Mouse (Mus musculus) midbrain, embryonic 13.5 days (tissue): ENCODE data around the gene Sox10. TPM values are rescaled to one million over a fixed set of nuclear protein-coding genes. Genes with fewer than 3 reads are reported as not detected.
A peak's percentile ranks its signal among the peaks of the same experiment; 100 is the strongest.

Source experiments
- ATAC-seq: fragments of 200-750 bp; cut with Nextera tagmentation; 2 replicates; pipeline ENCODE4 v1.8.0; 2017; ENCODE audit warnings: mild to moderate bottlenecking, moderate TSS enrichment, moderate library complexity
- H3K27ac ChIP-seq: fragments of 300-500 bp; sonication (generic); 2 replicates; pipeline ENCODE4 v1.5.1; 2015; ENCODE audit warnings: inconsistent platforms, mild to moderate bottlenecking, moderate library complexity
- H3K27me3 ChIP-seq: fragments of 300-500 bp; sonication (generic); 2 replicates; pipeline ENCODE4 v1.6.1; 2015; ENCODE audit warnings: mild to moderate bottlenecking, inconsistent platforms
- H3K36me3 ChIP-seq: fragments of 300-500 bp; sonication (generic); 2 replicates; pipeline ENCODE4 v1.6.1; 2015; ENCODE audit warnings: mild to moderate bottlenecking, inconsistent platforms
- H3K4me1 ChIP-seq: fragments of 300-500 bp; sonication (generic); replicated peaks from 2 replicates; pipeline ENCODE4 v1.6.1; 2015; ENCODE audit warnings: inconsistent platforms
- H3K4me2 ChIP-seq: fragments of 300-500 bp; sonication (generic); replicated peaks from 2 replicates; pipeline ENCODE4 v1.6.1; 2015; ENCODE audit warnings: moderate library complexity, mild to moderate bottlenecking, inconsistent platforms
- H3K4me3 ChIP-seq: fragments of 300-500 bp; sonication (generic); replicated peaks from 2 replicates; pipeline ENCODE4 v1.5.1; 2015; ENCODE audit warnings: mild to moderate bottlenecking, inconsistent platforms
- H3K9ac ChIP-seq: fragments of 300-500 bp; sonication (generic); replicated peaks from 2 replicates; pipeline ENCODE4 v1.6.1; 2015; ENCODE audit warnings: mild to moderate bottlenecking, inconsistent platforms
- H3K9me3 ChIP-seq: fragments of 300-500 bp; sonication (generic); 2 replicates; pipeline ENCODE4 v1.6.1; 2016; ENCODE audit warnings: mild to moderate bottlenecking, inconsistent platforms
- WGBS: fragments of 180-500 bp; shearing (Covaris S2); methylation state at CpG from one replicate; pipeline ENCODE4 v1.1.7; 2015; 5-methylcytosine and 5-hydroxymethylcytosine counted together
- polyA plus RNA-seq: library from polyadenylated mRNA; unstranded; fragments of >200 nt; fragmentation: Nextera tagmentation; extraction: Ambion mirVana; gene quantifications from 2 replicates; pipeline ENCODE4 v1.2.1, GENCODE M21; 2015

Sox10 gene
- polyA plus RNA-seq, 1 experiment from 2014 or later: 0.67 TPM

GRCm38 (mm10) chr15:79115276-79115675 lies 49.8 kb downstream of the Sox10 start:
- peaks cover 16% of the 10 kb centered on the region for H3K4me1 ChIP-seq
- no peak overlapping the region for H3K4me2 ChIP-seq
- H3K36me3 ChIP-seq: peaks cover 53% of the 10 kb centered on the region
- 73% methylated on average over 5 of the region's 5 CpGs for WGBS
- H3K27ac ChIP-seq: no peak overlapping the region
- H3K9ac ChIP-seq: no peak overlapping the region
- no peak for ATAC-seq
- peaks cover 7% of the 10 kb centered on the region; the same call in 1 of the 2 replicates for H3K27me3 ChIP-seq
- no peak overlapping the region for H3K4me3 ChIP-seq
- no peaks in the 10 kb centered on the region for H3K9me3 ChIP-seq

DNA sequence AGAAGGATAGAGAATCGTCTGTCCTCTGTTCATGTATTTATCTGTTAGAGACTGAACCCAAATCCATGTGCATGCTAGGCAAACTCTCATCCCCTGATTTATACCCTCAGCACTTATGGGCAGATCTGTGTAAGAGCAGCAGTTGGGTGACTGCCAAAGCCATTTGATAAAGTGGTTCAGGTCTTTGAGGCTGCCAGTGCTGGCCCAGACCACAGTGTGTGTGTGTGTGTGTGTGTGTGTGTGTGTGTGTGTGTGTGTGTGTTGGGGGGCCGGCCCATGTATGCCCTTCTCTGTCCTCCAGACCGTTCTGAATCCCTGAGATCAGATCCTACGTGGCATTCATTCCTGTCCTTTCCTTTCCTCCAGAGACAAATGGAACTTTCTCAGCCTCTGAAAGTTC lies 53.3 kb downstream of the Sox10 start:
- no peaks in the 10 kb centered on the region for H3K9me3 ChIP-seq
- ATAC-seq: no peak
- no peak overlapping the region for H3K4me2 ChIP-seq
- H3K9ac ChIP-seq: no peak overlapping the region
- WGBS: 90% methylated on average over 4 of the region's 4 CpGs
- H3K27ac ChIP-seq: no peak overlapping the region
- no peak overlapping the region for H3K4me3 ChIP-seq
- H3K27me3 ChIP-seq: peaks cover 8% of the 10 kb centered on the region
- peaks cover 24% of the 10 kb centered on the region for H3K36me3 ChIP-seq
- H3K4me1 ChIP-seq: peaks cover 33% of the 10 kb centered on the region

DNA sequence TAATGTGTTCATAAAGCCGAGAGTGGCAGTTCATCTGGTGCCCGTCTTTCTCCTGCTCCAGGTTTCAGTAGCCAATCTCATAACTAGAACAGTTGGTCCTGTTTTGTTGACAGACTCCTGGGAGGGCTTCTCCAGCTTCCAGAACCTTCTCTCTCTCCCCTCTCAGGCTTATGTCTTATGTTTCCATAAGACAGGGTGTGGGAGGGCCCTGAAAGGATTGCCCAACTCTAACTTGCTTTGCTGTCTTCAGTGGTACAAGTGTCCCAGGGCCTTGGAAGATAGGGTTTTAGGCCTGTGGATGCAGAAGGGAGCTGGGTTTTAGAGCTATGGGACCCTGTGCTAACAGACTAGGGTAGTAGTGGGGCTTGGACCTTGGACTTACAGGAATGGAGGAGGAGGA lies 54.5 kb downstream of the Sox10 start:
- H3K9ac ChIP-seq: peak overlapping the region; percentile 89; the same call in 1 of the 2 replicates
- WGBS: 71% methylated on average over 2 of the region's 2 CpGs

DNA sequence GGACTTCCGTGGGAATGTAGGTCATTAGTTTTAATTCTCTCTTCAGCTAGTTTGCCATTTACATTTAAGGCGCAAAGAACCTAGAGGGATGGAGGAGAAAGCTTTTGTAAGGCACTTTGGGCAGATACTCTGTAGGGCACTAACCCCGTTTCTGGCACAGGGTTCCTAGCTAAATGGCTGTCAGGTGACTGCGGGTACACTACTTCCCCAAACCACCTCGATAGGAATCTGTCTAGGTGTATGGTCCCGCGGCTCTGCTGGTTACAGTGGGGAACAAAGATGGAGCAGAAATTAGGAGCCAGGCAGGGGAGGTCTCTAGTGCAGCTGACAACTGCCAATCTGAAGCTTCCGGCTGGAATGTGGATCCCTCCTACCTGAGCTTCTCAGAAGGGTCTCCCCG lies 55.0 kb downstream of the Sox10 start:
- peak overlapping the region; percentile 88 for H3K4me3 ChIP-seq
- H3K27me3 ChIP-seq: peaks cover 10% of the 10 kb centered on the region
- no peaks in the 10 kb centered on the region for H3K9me3 ChIP-seq
- 22% methylated on average over 9 of the region's 9 CpGs for WGBS
- peak overlapping the region; percentile 96 for H3K4me2 ChIP-seq
- H3K4me1 ChIP-seq: peaks cover 33% of the 10 kb centered on the region
- peaks cover 12% of the 10 kb centered on the region for H3K36me3 ChIP-seq
- peak overlapping the region; percentile 89 for H3K9ac ChIP-seq
- no peak for ATAC-seq
- H3K27ac ChIP-seq: no peak overlapping the region

More for the DNA sequence above, 54.5 kb downstream of the Sox10 start:
- H3K4me3 ChIP-seq: peak overlapping the region; percentile 88
- peaks cover 17% of the 10 kb centered on the region for H3K36me3 ChIP-seq
- peaks cover 10% of the 10 kb centered on the region for H3K27me3 ChIP-seq
- H3K9me3 ChIP-seq: no peaks in the 10 kb centered on the region
- no peak for ATAC-seq
- no peak overlapping the region for H3K27ac ChIP-seq
- peaks cover 33% of the 10 kb centered on the region for H3K4me1 ChIP-seq
- peak overlapping the region; percentile 96 for H3K4me2 ChIP-seq

DNA sequence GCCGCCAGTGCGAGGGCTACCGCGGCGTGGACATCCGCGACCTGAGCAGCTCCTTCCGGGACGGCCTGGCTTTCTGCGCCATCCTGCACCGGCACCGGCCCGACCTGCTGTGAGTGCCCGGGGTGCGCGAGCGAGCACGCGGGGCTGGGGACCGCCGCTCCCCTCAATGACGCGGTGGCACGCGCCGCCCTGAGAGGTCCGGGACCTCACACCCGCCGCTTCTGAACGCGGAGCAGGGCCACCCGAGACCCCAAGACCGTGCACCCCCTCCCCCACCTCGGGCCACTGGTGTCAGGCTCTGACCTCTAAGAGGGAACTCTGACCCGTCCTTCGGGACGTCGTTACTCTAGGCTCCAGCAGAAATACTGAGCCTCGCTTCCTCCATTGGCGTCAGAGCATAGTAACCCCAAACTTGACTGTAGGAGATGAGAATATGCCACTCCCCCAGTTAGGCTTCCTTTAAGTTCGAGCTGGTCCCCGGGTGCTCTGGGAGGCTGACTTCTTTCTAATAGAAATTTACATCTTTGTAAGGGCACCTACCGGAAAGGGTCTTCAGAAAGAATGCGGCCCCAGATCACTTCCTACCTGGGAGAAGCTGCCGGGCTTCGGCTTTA lies 55.6 kb downstream of the Sox10 start:
- peaks cover 33% of the 10 kb centered on the region for H3K4me1 ChIP-seq
- peak overlapping the region; percentile 88 for H3K4me3 ChIP-seq
- H3K27me3 ChIP-seq: peaks cover 10% of the 10 kb centered on the region
- under 1% methylated on average over 40 of the region's 46 CpGs for WGBS
- H3K9ac ChIP-seq: peak overlapping the region; percentile 89
- H3K4me2 ChIP-seq: peak overlapping the region; percentile 96
- peak; percentile 74 for ATAC-seq
- peaks cover 6% of the 10 kb centered on the region for H3K36me3 ChIP-seq
- H3K9me3 ChIP-seq: no peaks in the 10 kb centered on the region
- peak overlapping the region; percentile 56 for H3K27ac ChIP-seq

GRCm38 (mm10) chr15:79108421-79109320 lies 56.4 kb downstream of the Sox10 start, which contains the start of gene Micall1:
Micall1 (plus strand) TSS chr15:79108898.
- Histone ChIP-seq H3K36me3 (peaks cover 6% of the 10 kb centered on the region; the same call in 1 of the 2 replicates), H3K4me2 (peak within 1 kb of the TSS; percentile 96), H3K4me3 (peak within 1 kb of the TSS; percentile 88), H3K4me1 (peaks cover 33% of the 10 kb centered on the region), H3K27ac (peak within 1 kb of the TSS; percentile 56), H3K27me3 (peaks cover 10% of the 10 kb centered on the region), H3K9me3 (no peaks in the 10 kb centered on the region), H3K9ac (peak within 1 kb of the TSS; percentile 89)
- under 1% methylated on average over 80 of the region's 85 CpGs for WGBS
- ATAC-seq: peak; percentile 84

DNA sequence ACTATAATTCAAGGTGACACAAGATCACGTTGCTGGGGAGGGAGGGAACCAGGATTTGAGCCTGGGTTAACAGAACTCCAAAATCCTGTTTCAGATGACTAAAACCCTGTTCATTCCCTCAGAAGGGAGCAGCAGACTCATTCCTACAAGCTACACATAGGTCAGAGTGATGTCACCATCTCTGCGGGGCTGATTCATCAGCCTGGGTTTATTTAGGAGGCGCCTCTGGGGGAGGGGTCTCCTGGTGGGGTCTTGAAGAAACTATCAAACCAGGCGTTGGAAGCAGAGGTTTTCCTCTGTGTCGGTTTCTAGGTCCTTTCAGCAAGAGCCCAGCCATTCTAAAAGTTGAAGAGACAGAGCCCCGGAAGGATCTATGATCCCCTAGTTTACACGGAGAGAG lies 57.1 kb downstream of the Sox10 start:
- 25% methylated on average over 7 of the region's 7 CpGs for WGBS
- H3K9ac ChIP-seq: no peak overlapping the region

DNA sequence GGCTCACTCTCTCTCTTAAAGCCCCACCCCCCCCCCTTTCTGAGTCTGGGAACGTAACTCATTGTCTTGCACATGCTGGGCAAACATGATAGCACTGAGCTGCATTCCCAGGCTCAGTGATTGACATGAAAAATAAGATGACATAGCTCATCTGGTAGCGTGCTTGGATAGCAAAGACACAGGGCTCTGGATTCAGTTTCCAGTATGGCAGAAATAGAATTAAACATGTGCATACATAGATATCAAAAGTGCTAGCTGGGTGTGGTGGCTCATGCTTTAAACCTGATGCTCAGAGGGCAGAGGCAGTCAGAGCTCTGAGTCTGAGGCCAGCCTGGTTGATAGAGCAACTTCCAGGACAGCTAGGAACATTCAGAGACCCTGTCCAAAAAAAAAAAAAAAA lies 59.2 kb downstream of the Sox10 start:
- Histone ChIP-seq H3K9me3 (no peaks in the 10 kb centered on the region), H3K27ac (no peak overlapping the region), H3K4me3 (no peak overlapping the region), H3K9ac (no peak overlapping the region), H3K4me2 (no peak overlapping the region), H3K36me3 (no peaks in the 10 kb centered on the region), H3K27me3 (peaks cover 8% of the 10 kb centered on the region), H3K4me1 (peaks cover 22% of the 10 kb centered on the region)
- no peak for ATAC-seq
- 71% methylated on average over 2 of the region's 2 CpGs for WGBS

More for the DNA sequence above, 57.1 kb downstream of the Sox10 start:
- peaks cover 33% of the 10 kb centered on the region for H3K4me1 ChIP-seq
- peak overlapping the region; percentile 88 for H3K4me3 ChIP-seq
- H3K27me3 ChIP-seq: peaks cover 10% of the 10 kb centered on the region
- H3K36me3 ChIP-seq: peaks cover 4% of the 10 kb centered on the region; the same call in 1 of the 2 replicates
- no peaks in the 10 kb centered on the region for H3K9me3 ChIP-seq
- H3K27ac ChIP-seq: no peak overlapping the region; the same call in 1 of the 2 replicates
- H3K4me2 ChIP-seq: peak overlapping the region; percentile 96
- ATAC-seq: no peak

Other genes starting within 250 kb of the Sox10 start
- gene Lgals1, start 238.5 kb downstream of the Sox10 start, polyA plus RNA-seq: 109 and 125 TPM in 2 replicates
- gene Nol12, start 230.3 kb downstream of the Sox10 start, polyA plus RNA-seq: 53.1 and 58.0 TPM in 2 replicates
- 38.3 and 42.6 TPM in 2 replicates for gene Triobp, start 217.5 kb downstream of the Sox10 start, polyA plus RNA-seq
- 329 and 351 TPM in 2 replicates for gene H1f0, start 136.8 kb downstream of the Sox10 start, polyA plus RNA-seq
- not detected in 2 replicates for gene Galr3, start 123.4 kb downstream of the Sox10 start, polyA plus RNA-seq
- gene Ankrd54, start 102.3 kb downstream of the Sox10 start, polyA plus RNA-seq: 52.6 and 56.4 TPM in 2 replicates
- gene Eif3l, start 90.1 kb downstream of the Sox10 start, polyA plus RNA-seq: 180 and 186 TPM in 2 replicates
- 8.6 and 9.5 TPM in 2 replicates for gene Micall1, start 56.3 kb downstream of the Sox10 start, polyA plus RNA-seq
- 295 and 296 TPM in 2 replicates for gene Polr2f, start 24.2 kb downstream of the Sox10 start, polyA plus RNA-seq
- 14.0 and 16.6 TPM in 2 replicates for gene 1700088E04Rik, start 24.0 kb downstream of the Sox10 start, polyA plus RNA-seq
- 82.2 and 86.8 TPM in 2 replicates for gene Pick1, start 63.9 kb upstream of the Sox10 start, polyA plus RNA-seq
- 0.88 and 1.0 TPM in 2 replicates for gene Gm49486, start 64.2 kb upstream of the Sox10 start, polyA plus RNA-seq
- gene Slc16a8, start 89.5 kb upstream of the Sox10 start, polyA plus RNA-seq: 0.22 and 0.23 TPM in 2 replicates
- gene Baiap2l2, start 120.3 kb upstream of the Sox10 start, polyA plus RNA-seq: 0.72 and 1.4 TPM in 2 replicates
- 37.5 and 43.3 TPM in 2 replicates for gene Pla2g6, start 163.2 kb upstream of the Sox10 start, polyA plus RNA-seq
- gene Maff, start 181.4 kb upstream of the Sox10 start, polyA plus RNA-seq: 0.76 and 0.79 TPM in 2 replicates
- gene Tmem184b, start 238.3 kb upstream of the Sox10 start, polyA plus RNA-seq: 32.8 and 35.0 TPM in 2 replicates